Mouse (Mus musculus) cerebellum, adult 9-10 months (tissue): ENCODE measurements around the gene Ssu72.

Experiments used
- DNase-seq: peaks from one replicate; pipeline ENCODE4 v3.0.0; 2022

Gene Ssu72

GRCm38 (mm10) chr4:155703425-155703929, 1.1 kb upstream of the Ssu72 start:
- no peak for DNase-seq

GRCm38 (mm10) chr4:155705592-155705929, 961 bp downstream of the Ssu72 start:
- no peak for DNase-seq

- no peak for DNase-seq
These were observed 4.0 kb downstream of the Ssu72 start for GRCm38 (mm10) chr4:155708582-155708981.

- DNase-seq: peak; percentile 44
These were observed 4.4 kb downstream of the Ssu72 start for GRCm38 (mm10) chr4:155708988-155709387.

- peak; percentile 81 for DNase-seq
These were observed 6.1 kb downstream of the Ssu72 start for GRCm38 (mm10) chr4:155710521-155711252.

GRCm38 (mm10) chr4:155721668-155722083, 17.1 kb downstream of the Ssu72 start:
- peak; percentile 76 for DNase-seq

GRCm38 (mm10) chr4:155727993-155728392, 23.4 kb downstream of the Ssu72 start:
- DNase-seq: no peak

GRCm38 (mm10) chr4:155733267-155733666, 28.7 kb downstream of the Ssu72 start:
- DNase-seq: peak; percentile 33

- peak; percentile 97 for DNase-seq
These were observed 29.8 kb downstream of the Ssu72 start, which contains the start of gene Tmem240 for GRCm38 (mm10) chr4:155734350-155734941. TSS of gene Tmem240 (plus strand) at chr4:155734800.

GRCm38 (mm10) chr4:155734951-155735702, 30.5 kb downstream of the Ssu72 start:
- DNase-seq: peak; percentile 85

GRCm38 (mm10) chr4:155735788-155736187, 31.2 kb downstream of the Ssu72 start:
- DNase-seq: no peak

GRCm38 (mm10) chr4:155736421-155736820, 31.8 kb downstream of the Ssu72 start:
- DNase-seq: peak; percentile 62

GRCm38 (mm10) chr4:155738262-155738661, 33.7 kb downstream of the Ssu72 start:
- DNase-seq: peak; percentile 38

GRCm38 (mm10) chr4:155739152-155739551, 34.6 kb downstream of the Ssu72 start:
- no peak for DNase-seq

- DNase-seq: peak; percentile 84
These were observed 35.4 kb downstream of the Ssu72 start for GRCm38 (mm10) chr4:155739741-155740636.

- peak; percentile 52 for DNase-seq
These were observed 36.1 kb downstream of the Ssu72 start for GRCm38 (mm10) chr4:155740681-155741080.

- DNase-seq: peak; percentile 51
These were observed 38.1 kb downstream of the Ssu72 start for GRCm38 (mm10) chr4:155742684-155743083.

- peak; percentile 70 for DNase-seq
These were observed 39.9 kb downstream of the Ssu72 start for GRCm38 (mm10) chr4:155744474-155744873.

- DNase-seq: peak; percentile 53
These were observed 40.5 kb downstream of the Ssu72 start for GRCm38 (mm10) chr4:155745136-155745535.

- peak; percentile 90 for DNase-seq
These were observed 41.5 kb downstream of the Ssu72 start for GRCm38 (mm10) chr4:155746036-155746548.

- peak; percentile 73 for DNase-seq
These were observed 42.2 kb downstream of the Ssu72 start for GRCm38 (mm10) chr4:155746575-155747490.
